Mouse (Mus musculus) forebrain, embryonic 11.5 days (tissue): Measurements from ENCODE around the gene E130309D02Rik. TPM values are rescaled to one million over a fixed set of nuclear protein-coding genes. Genes with fewer than 3 reads are reported as not detected.

Experiments used
- ATAC-seq: fragments of 200-750 bp; cut with Nextera tagmentation; replicated peaks from 2 replicates; pipeline ENCODE4 v1.8.0; 2017; ENCODE audit warnings: moderate TSS enrichment; ENCODE audit not compliant: low FRiP score
- DNase-seq: peaks from one replicate; pipeline ENCODE4 v3.0.0-alpha.2; 2017; ENCODE audit warnings: low spot score
- H3K27ac ChIP-seq: fragments of 300-500 bp; sonication (generic); 2 replicates; pipeline ENCODE4 v1.5.1; 2014; ENCODE audit warnings: low read depth, low read length
- H3K27me3 ChIP-seq: fragments of 300-500 bp; sonication (generic); 2 replicates; pipeline ENCODE4 v1.6.1; 2014; ENCODE audit warnings: mild to moderate bottlenecking, low read length, mixed read lengths; ENCODE audit not compliant: control insufficient read depth, insufficient read depth
- H3K36me3 ChIP-seq: fragments of 300-500 bp; sonication (generic); 2 replicates; pipeline ENCODE4 v1.6.1; 2014; ENCODE audit warnings: mild to moderate bottlenecking, low read length, moderate library complexity, mixed read lengths; ENCODE audit not compliant: control insufficient read depth, insufficient read depth
- H3K4me1 ChIP-seq: fragments of 300-500 bp; sonication (generic); replicated peaks from 2 replicates; pipeline ENCODE4 v1.6.1; 2014; ENCODE audit warnings: low read length, mixed read lengths; ENCODE audit not compliant: control insufficient read depth, insufficient read depth
- H3K4me2 ChIP-seq: fragments of 300-500 bp; sonication (generic); 2 replicates; pipeline ENCODE4 v1.6.1; 2014; ENCODE audit warnings: low read depth, mild to moderate bottlenecking, low read length, moderate library complexity, mixed read lengths; ENCODE audit not compliant: severe bottlenecking
- H3K4me3 ChIP-seq: fragments of 300-500 bp; sonication (generic); 2 replicates; pipeline ENCODE4 v1.5.1; 2014; ENCODE audit warnings: low read depth, low read length
- H3K9ac ChIP-seq: fragments of 300-500 bp; sonication (generic); 2 replicates; pipeline ENCODE4 v1.6.1; 2014; ENCODE audit warnings: low read length
- H3K9me3 ChIP-seq: fragments of 300-500 bp; sonication (generic); 2 replicates; pipeline ENCODE4 v1.6.1; 2016; ENCODE audit warnings: low read length, mixed read lengths; ENCODE audit not compliant: control insufficient read depth
- WGBS: fragments of 180-500 bp; shearing (Covaris S2); extraction: QIAGEN DNeasy Blood & Tissue Kit; methylation state at CpG from one replicate; pipeline ENCODE4 v1.1.7; 2014; 5-methylcytosine and 5-hydroxymethylcytosine counted together
- polyA plus RNA-seq: library from polyadenylated mRNA; unstranded; fragments of >200 nt; fragmentation: Nextera tagmentation; extraction: Ambion mirVana; gene quantifications from 2 replicates; pipeline ENCODE4 v1.2.1, GENCODE M21; 2014

E130309D02Rik gene
- polyA plus RNA-seq, 1 experiment from 2014 or later, result 65.8 TPM

- Histone ChIP-seq H3K4me1 (peaks cover 5% of the 10 kb centered on the region; the same call in 1 of the 2 replicates), H3K27me3 (peaks cover 53% of the 10 kb centered on the region), H3K9me3 (no peaks in the 10 kb centered on the region), H3K4me3 (peak overlapping the region; percentile 23), H3K36me3 (no peaks in the 10 kb centered on the region), H3K9ac (peak overlapping the region; percentile 33), H3K27ac (no peak overlapping the region), H3K4me2 (peak overlapping the region; percentile 52)
- WGBS, result 12% methylated on average over 9 of the region's 9 CpGs
- ATAC-seq (no peak), DNase-seq (no peak)
Measured at GRCm38 (mm10) chr5:143288378-143288911, 26.7 kb downstream of the E130309D02Rik start.

- Histone ChIP-seq H3K27ac (no peak overlapping the region), H3K4me1 (peaks cover 3% of the 10 kb centered on the region; the same call in 1 of the 2 replicates), H3K4me3 (peak overlapping the region; percentile 23), H3K9ac (peak overlapping the region; percentile 33), H3K4me2 (peak overlapping the region; percentile 52), H3K27me3 (peaks cover 47% of the 10 kb centered on the region), H3K36me3 (no peaks in the 10 kb centered on the region), H3K9me3 (no peaks in the 10 kb centered on the region)
- 1% methylated on average over 48 of the region's 48 CpGs for WGBS
- no peak for ATAC-seq
- DNase-seq, result peak; percentile 61
Measured at GRCm38 (mm10) chr5:143287774-143288328, 27.3 kb downstream of the E130309D02Rik start.

- H3K36me3 ChIP-seq, result no peaks in the 10 kb centered on the region
- 53% methylated on average over 6 of the region's 6 CpGs for WGBS
Measured at GRCm38 (mm10) chr5:143284762-143285161, 30.4 kb downstream of the E130309D02Rik start.

GRCm38 (mm10) chr5:143279247-143279646 lies 35.9 kb downstream of the E130309D02Rik start:
- no peak overlapping the region for H3K27ac ChIP-seq
- WGBS, result 43% methylated on average over 10 of the region's 10 CpGs
- ATAC-seq (no peak), DNase-seq (no peak)
- H3K9me3 ChIP-seq, result no peaks in the 10 kb centered on the region
- H3K27me3 ChIP-seq, result no peaks in the 10 kb centered on the region
- H3K9ac ChIP-seq, result no peak overlapping the region
- H3K4me1 ChIP-seq, result 0 out of 2 replicates have a peak, but pooled peaks cover 2% of the 10 kb centered on the region
- H3K4me3 ChIP-seq, result no peak overlapping the region
- no peaks in the 10 kb centered on the region for H3K36me3 ChIP-seq
- no peak overlapping the region for H3K4me2 ChIP-seq

More at GRCm38 (mm10) chr5:143284762-143285161, 30.4 kb downstream of the E130309D02Rik start:
- Histone ChIP-seq H3K4me1 (peaks cover 3% of the 10 kb centered on the region; the same call in 1 of the 2 replicates), H3K4me3 (no peak overlapping the region), H3K27ac (no peak overlapping the region), H3K9ac (no peak overlapping the region), H3K27me3 (peaks cover 32% of the 10 kb centered on the region), H3K9me3 (no peaks in the 10 kb centered on the region), H3K4me2 (no peak overlapping the region)
- ATAC-seq (no peak), DNase-seq (no peak)

GRCm38 (mm10) chr5:143275761-143276160 lies 39.4 kb downstream of the E130309D02Rik start:
- Histone ChIP-seq H3K36me3 (no peaks in the 10 kb centered on the region), H3K27me3 (no peaks in the 10 kb centered on the region), H3K4me2 (no peak overlapping the region), H3K4me1 (peaks cover 2% of the 10 kb centered on the region; the same call in 1 of the 2 replicates), H3K4me3 (no peak overlapping the region), H3K27ac (no peak overlapping the region), H3K9ac (no peak overlapping the region), H3K9me3 (no peaks in the 10 kb centered on the region)
- DNase-seq (no peak), ATAC-seq (no peak)
- WGBS, result 59% methylated on average over 5 of the region's 5 CpGs

GRCm38 (mm10) chr5:143272540-143273330 lies 42.4 kb downstream of the E130309D02Rik start:
- 88% methylated on average over 16 of the region's 16 CpGs for WGBS
- no peak overlapping the region for H3K27ac ChIP-seq
- no peak overlapping the region for H3K9ac ChIP-seq
- H3K9me3 ChIP-seq, result no peaks in the 10 kb centered on the region
- ATAC-seq (no peak), DNase-seq (no peak)
- H3K4me1 ChIP-seq, result peaks cover 11% of the 10 kb centered on the region
- H3K27me3 ChIP-seq, result no peaks in the 10 kb centered on the region
- H3K4me3 ChIP-seq, result no peak overlapping the region
- H3K36me3 ChIP-seq, result no peaks in the 10 kb centered on the region
- H3K4me2 ChIP-seq, result no peak overlapping the region

GRCm38 (mm10) chr5:143272108-143272507 lies 43.1 kb downstream of the E130309D02Rik start:
- H3K27ac ChIP-seq, result no peak overlapping the region
- DNase-seq (no peak), ATAC-seq (no peak)
- no peak overlapping the region for H3K4me3 ChIP-seq
- H3K9me3 ChIP-seq, result no peaks in the 10 kb centered on the region
- H3K27me3 ChIP-seq, result no peaks in the 10 kb centered on the region
- no peaks in the 10 kb centered on the region for H3K36me3 ChIP-seq
- H3K9ac ChIP-seq, result no peak overlapping the region
- H3K4me1 ChIP-seq, result peaks cover 11% of the 10 kb centered on the region
- H3K4me2 ChIP-seq, result no peak overlapping the region
- WGBS, result 75% methylated on average over 3 of the region's 3 CpGs

GRCm38 (mm10) chr5:143271642-143272041 lies 43.5 kb downstream of the E130309D02Rik start:
- Histone ChIP-seq H3K4me2 (no peak overlapping the region), H3K4me1 (peaks cover 11% of the 10 kb centered on the region), H3K9ac (no peak overlapping the region), H3K27me3 (no peaks in the 10 kb centered on the region), H3K36me3 (no peaks in the 10 kb centered on the region), H3K4me3 (no peak overlapping the region), H3K27ac (no peak overlapping the region), H3K9me3 (no peaks in the 10 kb centered on the region)
- ATAC-seq (no peak), DNase-seq (no peak)
- 86% methylated on average over 6 of the region's 6 CpGs for WGBS
